Mouse (Mus musculus): ENCODE measurements at regions not wholly inside any gene's neighbourhood (a gene's known extent, or its start where the extent isn't known, plus 50 kb on each side); places are given as distances from the start of the nearest gene placed in this dataset.

- DNase-seq (ENCODE audit: low read depth, low spot score) = no peak
Measured at GRCm38 (mm10) chr16:76183556-76183955, 161.5 kb upstream of the Samsn1 start.

- peak; percentile 70 for DNase-seq (ENCODE audit: low read depth, low spot score)
Measured at GRCm38 (mm10) chr16:76183105-76183504, 161.0 kb upstream of the Samsn1 start.

- DNase-seq (ENCODE audit: low read depth, low spot score) = no peak
Measured at GRCm38 (mm10) chr16:76181596-76181995, 159.5 kb upstream of the Samsn1 start.

- DNase-seq (ENCODE audit: low read depth, low spot score) = no peak
Measured at GRCm38 (mm10) chr16:76167651-76168050, 145.6 kb upstream of the Samsn1 start.

- no peak for DNase-seq (ENCODE audit: low read depth, low spot score)
Measured at GRCm38 (mm10) chr16:76160879-76161278, 138.8 kb upstream of the Samsn1 start.

- DNase-seq (ENCODE audit: low read depth, low spot score) = no peak
Measured at GRCm38 (mm10) chr16:76158585-76158984, 136.5 kb upstream of the Samsn1 start.

GRCm38 (mm10) chr16:76153766-76154525 is 131.9 kb upstream of the Samsn1 start:
- DNase-seq (ENCODE audit: low read depth, low spot score) = no peak

- no peak for DNase-seq (ENCODE audit: low read depth, low spot score)
Measured at GRCm38 (mm10) chr16:76149581-76149980, 127.5 kb upstream of the Samsn1 start.

GRCm38 (mm10) chr16:76133892-76134291 is 111.8 kb upstream of the Samsn1 start:
- DNase-seq (ENCODE audit: low read depth, low spot score) = no peak

- no peak for DNase-seq (ENCODE audit: low read depth, low spot score)
Measured at GRCm38 (mm10) chr16:76130486-76130885, 108.4 kb upstream of the Samsn1 start.

- DNase-seq (ENCODE audit: low read depth, low spot score) = peak; percentile 19
Measured at GRCm38 (mm10) chr16:76129982-76130381, 107.9 kb upstream of the Samsn1 start.

GRCm38 (mm10) chr16:76123021-76123384 is 100.9 kb upstream of the Samsn1 start:
- DNase-seq (ENCODE audit: low read depth, low spot score) = no peak

GRCm38 (mm10) chr16:76122172-76123020 is 100.3 kb upstream of the Samsn1 start:
- DNase-seq (ENCODE audit: low read depth, low spot score) = no peak

- DNase-seq (ENCODE audit: low read depth, low spot score) = no peak
Measured at GRCm38 (mm10) chr16:76120712-76121111, 98.6 kb upstream of the Samsn1 start.

GRCm38 (mm10) chr16:76110383-76110782 is 88.3 kb upstream of the Samsn1 start:
- DNase-seq (ENCODE audit: low read depth, low spot score) = no peak

- DNase-seq (ENCODE audit: low read depth, low spot score) = no peak
Measured at GRCm38 (mm10) chr16:76108464-76108863, 86.4 kb upstream of the Samsn1 start.

GRCm38 (mm10) chr16:76104673-76105072 is 82.6 kb upstream of the Samsn1 start:
- DNase-seq (ENCODE audit: low read depth, low spot score) = no peak

- DNase-seq (ENCODE audit: low read depth, low spot score) = no peak
Measured at GRCm38 (mm10) chr16:76101773-76102172, 79.7 kb upstream of the Samsn1 start.

- no peak for DNase-seq (ENCODE audit: low read depth, low spot score)
Measured at GRCm38 (mm10) chr16:76097808-76098207, 75.7 kb upstream of the Samsn1 start.

GRCm38 (mm10) chr16:76096363-76096762 is 74.3 kb upstream of the Samsn1 start:
- no peak for DNase-seq (ENCODE audit: low read depth, low spot score)

- DNase-seq (ENCODE audit: low read depth, low spot score) = no peak
Measured at GRCm38 (mm10) chr16:76085363-76085762, 63.3 kb upstream of the Samsn1 start.

GRCm38 (mm10) chr16:76082465-76082864 is 60.4 kb upstream of the Samsn1 start:
- no peak for DNase-seq (ENCODE audit: low read depth, low spot score)
